Mouse (Mus musculus) limb, embryonic 14.5 days (tissue): ENCODE data around the gene Gfi1b. TPM values are rescaled to one million over a fixed set of nuclear protein-coding genes. Genes with fewer than 3 reads are reported as not detected.
A peak's percentile ranks its signal among the peaks of the same experiment; 100 is the strongest.

Source experiments
- ATAC-seq: fragments of 200-750 bp; cut with Nextera tagmentation; 2 replicates; pipeline ENCODE4 v1.8.0; 2017; ENCODE audit warnings: low read depth, moderate number of reproducible peaks, moderate TSS enrichment; ENCODE audit not compliant: low FRiP score
- DNase-seq: peaks from one replicate; pipeline ENCODE4 v3.0.0-alpha.2; 2015; ENCODE audit warnings: low spot score
- H3K27ac ChIP-seq: fragments of 300-500 bp; sonication (generic); replicated peaks from 2 replicates; pipeline ENCODE4 v1.5.1; 2014; ENCODE audit warnings: low read depth, mild to moderate bottlenecking, low read length, moderate library complexity, mixed read lengths
- H3K27me3 ChIP-seq: fragments of 300-500 bp; sonication (generic); 2 replicates; pipeline ENCODE4 v1.6.1; 2014; ENCODE audit warnings: low read length, mixed read lengths; ENCODE audit not compliant: control insufficient read depth, insufficient read depth
- H3K36me3 ChIP-seq: fragments of 300-500 bp; sonication (generic); 2 replicates; pipeline ENCODE4 v1.6.1; 2014; ENCODE audit warnings: mild to moderate bottlenecking, low read length, moderate library complexity, mixed read lengths; ENCODE audit not compliant: control insufficient read depth, insufficient read depth
- H3K4me1 ChIP-seq: fragments of 300-500 bp; sonication (generic); 2 replicates; pipeline ENCODE4 v1.6.1; 2014; ENCODE audit warnings: antibody characterized with exemption, low read length, mixed read lengths; ENCODE audit not compliant: control insufficient read depth, insufficient read depth
- H3K4me2 ChIP-seq: fragments of 300-500 bp; sonication (generic); replicated peaks from 2 replicates; pipeline ENCODE4 v1.6.1; 2014; ENCODE audit warnings: low read depth, mild to moderate bottlenecking, low read length, moderate library complexity; ENCODE audit not compliant: severe bottlenecking
- H3K4me3 ChIP-seq: fragments of 300-500 bp; sonication (generic); replicated peaks from 2 replicates; pipeline ENCODE4 v1.5.1; 2014; ENCODE audit warnings: low read length
- H3K9ac ChIP-seq: fragments of 300-500 bp; sonication (generic); 2 replicates; pipeline ENCODE4 v1.6.1; 2014; ENCODE audit warnings: mild to moderate bottlenecking, low read depth, low read length, moderate library complexity; ENCODE audit not compliant: severe bottlenecking
- H3K9me3 ChIP-seq: fragments of 300-500 bp; sonication (generic); 2 replicates; pipeline ENCODE4 v1.6.1; 2016; ENCODE audit warnings: low read length; ENCODE audit not compliant: control insufficient read depth
- POLR2A ChIP-seq: fragments of 200-500 bp; IDR thresholded peaks from 2 replicates; pipeline ENCODE4 v1.8.0; 2012; ENCODE audit warnings: inconsistent platforms, mild to moderate bottlenecking, moderate library complexity, borderline replicate concordance; ENCODE audit not compliant: insufficient read depth, insufficient read length; ENCODE audit errors: extremely low read depth
- WGBS: fragments of 180-500 bp; shearing (Covaris S2); extraction: QIAGEN DNeasy Blood & Tissue Kit; methylation state at CpG from one replicate; pipeline ENCODE4 v1.1.7; 2014; 5-methylcytosine and 5-hydroxymethylcytosine counted together
- polyA plus RNA-seq, 2 experiments: library from polyadenylated mRNA; depleted of rRNA in 1 of 2; stranded (reverse) in 1 of 2; unstranded in 1 of 2; fragments of >200 nt; fragmentation: Nextera tagmentation in 1 of 2; extraction: Ambion mirVana in 1 of 2; gene quantifications; 2 replicates each; pipeline versions ENCODE4 v1.2.1 to v1.2.3; 2012 to 2014

Gene Gfi1b
- polyA plus RNA-seq, 2 experiments: 0.29 to 0.33 TPM

DNA sequence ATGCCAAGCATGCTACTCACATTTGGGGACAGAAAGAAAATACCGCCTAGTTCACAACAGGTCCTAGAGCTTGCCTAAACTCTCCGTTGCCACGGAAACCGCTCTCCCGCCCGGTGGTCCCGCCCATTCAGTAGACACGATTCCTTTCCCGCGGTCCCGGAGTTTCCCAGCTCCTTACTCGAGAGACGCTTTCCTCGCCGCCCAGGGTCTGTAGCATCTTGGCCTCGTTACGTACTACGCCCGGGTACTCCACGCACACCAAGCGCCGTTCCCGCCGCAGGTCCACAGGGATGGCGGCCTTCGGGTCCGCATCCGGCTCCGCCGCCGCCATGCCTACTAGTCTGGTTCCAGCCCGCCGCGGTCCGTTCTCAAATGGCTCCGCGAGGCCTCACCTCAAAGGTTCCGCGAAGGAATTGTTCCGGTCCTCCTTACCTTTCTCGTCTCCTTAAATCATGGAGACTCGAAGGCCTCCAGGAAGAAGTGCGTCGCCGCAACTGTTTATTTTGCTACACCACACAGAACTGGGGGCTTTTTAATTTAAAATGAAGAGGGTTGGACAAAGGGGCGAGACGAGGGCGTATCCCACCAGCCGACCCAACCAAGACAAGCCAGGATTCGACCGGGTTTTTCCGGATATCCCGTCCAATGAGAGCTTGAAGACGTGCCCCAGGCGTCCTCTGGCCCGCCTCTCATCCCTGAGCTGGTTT lies 39.0 kb downstream of the Gfi1b start:
- Histone ChIP-seq H3K27ac (peak overlapping the region; percentile 90), H3K4me3 (peak overlapping the region; percentile 69), H3K36me3 (peaks cover 27% of the 10 kb centered on the region), H3K4me1 (peaks cover 7% of the 10 kb centered on the region; the same call in 1 of the 2 replicates), H3K27me3 (no peaks in the 10 kb centered on the region), H3K9me3 (no peaks in the 10 kb centered on the region), H3K4me2 (peak overlapping the region; percentile 57), H3K9ac (peak overlapping the region; percentile 76)
- 0% methylated on average over 55 of the region's 56 CpGs for WGBS
- TF ChIP-seq POLR2A: no peak
- peak; percentile 94 for ATAC-seq
- peak; percentile 95 for DNase-seq

DNA sequence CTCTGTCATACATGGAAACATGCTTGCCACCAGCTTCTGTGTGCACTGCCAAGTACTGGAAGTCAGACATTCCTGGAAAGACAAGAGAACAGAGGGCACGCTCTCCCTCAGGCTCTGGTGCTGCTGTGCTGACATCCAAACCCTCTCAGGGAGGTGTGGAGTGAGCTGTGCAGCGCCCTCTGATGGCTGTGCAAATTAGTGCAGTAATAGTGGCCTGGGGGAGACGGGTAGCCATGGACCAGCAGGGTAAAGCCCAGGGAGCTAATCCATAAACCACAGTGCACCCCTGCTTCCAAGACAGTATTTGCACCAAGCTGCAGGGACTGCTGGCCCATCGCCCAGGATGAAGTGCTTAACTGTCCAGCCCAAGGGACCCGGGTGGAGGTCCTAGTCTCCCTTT lies 43.8 kb downstream of the Gfi1b start:
- Histone ChIP-seq H3K9ac (no peak overlapping the region), H3K36me3 (peaks cover 66% of the 10 kb centered on the region), H3K4me2 (no peak overlapping the region), H3K4me1 (peaks cover 7% of the 10 kb centered on the region; the same call in 1 of the 2 replicates), H3K27ac (no peak overlapping the region), H3K27me3 (no peaks in the 10 kb centered on the region), H3K4me3 (no peak overlapping the region), H3K9me3 (no peaks in the 10 kb centered on the region)
- DNase-seq (no peak), ATAC-seq (no peak)
- TF ChIP-seq POLR2A: no peak
- WGBS: 72% methylated on average over 5 of the region's 5 CpGs

DNA sequence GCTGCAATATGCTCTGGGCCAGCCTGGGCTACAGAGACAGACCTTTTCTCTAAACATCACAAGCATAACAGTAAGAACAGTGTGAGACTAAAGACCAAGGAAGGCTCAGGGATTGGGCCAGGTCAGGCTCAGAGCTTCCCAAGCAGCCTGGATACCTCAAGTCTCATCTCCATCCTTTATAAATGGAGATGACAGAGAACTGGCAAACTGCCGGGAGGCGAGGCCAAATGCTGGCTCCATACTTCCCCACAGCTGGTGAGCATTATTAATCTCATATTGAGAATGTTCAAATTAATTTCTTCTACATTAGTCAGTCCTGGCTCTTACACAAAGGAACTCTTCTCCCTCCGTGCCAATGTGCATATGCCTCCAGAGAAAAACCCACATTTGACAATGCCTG lies 45.0 kb downstream of the Gfi1b start:
- peaks cover 3% of the 10 kb centered on the region; the same call in 1 of the 2 replicates for H3K4me1 ChIP-seq
- WGBS: 92% methylated on average over 3 of the region's 3 CpGs
- DNase-seq (peak; percentile 23), ATAC-seq (no peak)
- H3K36me3 ChIP-seq: peaks cover 78% of the 10 kb centered on the region
- no peak for TF ChIP-seq POLR2A
- no peaks in the 10 kb centered on the region for H3K9me3 ChIP-seq
- H3K4me3 ChIP-seq: no peak overlapping the region
- no peak overlapping the region for H3K9ac ChIP-seq
- no peak overlapping the region for H3K27ac ChIP-seq
- no peaks in the 10 kb centered on the region for H3K27me3 ChIP-seq
- H3K4me2 ChIP-seq: no peak overlapping the region

DNA sequence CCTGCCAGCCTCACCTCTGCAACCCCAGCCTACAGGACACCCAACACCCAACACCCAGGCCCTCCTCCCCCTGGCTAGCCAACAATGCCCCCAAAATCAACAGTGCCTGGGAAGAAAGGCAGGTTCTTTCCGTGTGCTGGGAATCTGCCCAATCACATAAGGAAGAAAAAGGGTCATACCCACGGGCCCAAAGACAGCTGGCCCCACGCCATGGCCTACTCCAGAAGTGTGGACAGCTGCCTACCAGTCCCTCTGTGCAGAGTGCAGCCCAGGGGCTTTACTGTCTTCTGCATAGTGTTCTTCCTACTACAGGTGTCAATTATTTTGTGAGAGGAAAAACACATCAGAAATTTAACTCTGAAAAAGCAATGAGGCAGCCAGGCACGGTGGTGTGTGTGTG lies 46.4 kb downstream of the Gfi1b start:
- H3K36me3 ChIP-seq: peaks cover 83% of the 10 kb centered on the region
- WGBS: 88% methylated on average over 4 of the region's 4 CpGs
- no peak for DNase-seq

DNA sequence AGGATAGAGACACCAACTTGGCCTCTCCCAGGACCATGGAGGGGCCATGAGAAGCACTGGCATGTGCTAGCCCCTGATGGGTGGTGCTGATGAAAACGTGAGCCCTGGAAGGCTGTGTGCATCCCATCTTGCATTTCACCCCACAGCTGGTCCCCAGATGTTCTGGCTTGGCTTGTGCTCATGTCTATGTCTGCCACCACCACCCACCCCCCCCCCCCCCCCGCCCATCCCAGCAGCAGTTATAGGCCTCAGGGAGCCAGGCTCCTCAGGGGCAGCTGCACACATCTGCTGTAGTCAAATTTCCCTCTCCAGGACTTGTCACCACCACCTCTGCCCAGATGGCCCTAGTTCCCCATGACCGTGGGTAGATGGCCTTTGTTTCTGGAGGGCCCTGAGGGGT lies 51.9 kb downstream of the Gfi1b start:
- peak; percentile 59 for DNase-seq
- TF ChIP-seq POLR2A: no peak
- Histone ChIP-seq H3K9me3 (no peaks in the 10 kb centered on the region), H3K4me3 (no peak overlapping the region), H3K4me1 (no peaks in the 10 kb centered on the region), H3K4me2 (no peak overlapping the region), H3K36me3 (peaks cover 88% of the 10 kb centered on the region), H3K27me3 (no peaks in the 10 kb centered on the region), H3K9ac (no peak overlapping the region), H3K27ac (peak overlapping the region; percentile 39; the same call in 1 of the 2 replicates)
- peak; percentile 66; the same call in 1 of the 2 replicates for ATAC-seq
- WGBS: 24% methylated on average over 2 of the region's 3 CpGs

More for the DNA sequence above, 46.4 kb downstream of the Gfi1b start:
- Histone ChIP-seq H3K9ac (no peak overlapping the region), H3K27ac (no peak overlapping the region), H3K4me1 (no peaks in the 10 kb centered on the region), H3K27me3 (no peaks in the 10 kb centered on the region), H3K4me3 (no peak overlapping the region), H3K4me2 (no peak overlapping the region), H3K9me3 (no peaks in the 10 kb centered on the region)
- ATAC-seq: no peak
- TF ChIP-seq POLR2A: no peak

DNA sequence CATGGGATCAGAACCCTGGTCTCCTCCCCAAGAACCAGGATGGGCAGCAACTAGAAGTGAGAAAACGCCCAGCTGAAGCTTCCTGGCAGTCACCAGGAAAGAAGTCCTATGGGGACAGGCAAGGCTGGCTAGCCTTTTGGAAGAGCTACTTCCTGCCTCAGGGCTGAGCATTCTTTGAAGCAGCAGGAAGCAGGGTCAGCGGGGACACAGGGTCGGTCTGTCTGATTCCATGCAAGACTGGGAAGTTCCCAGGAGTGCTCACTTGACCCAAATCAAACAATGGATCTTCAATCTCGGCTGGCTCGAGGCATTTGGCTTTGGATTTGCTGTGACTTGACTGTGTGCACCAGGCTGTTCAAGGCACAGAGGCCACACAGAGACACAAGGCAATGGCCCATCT lies 55.2 kb downstream of the Gfi1b start:
- Histone ChIP-seq H3K9ac (no peak overlapping the region), H3K36me3 (peaks cover 61% of the 10 kb centered on the region), H3K27me3 (no peaks in the 10 kb centered on the region), H3K4me3 (no peak overlapping the region), H3K4me1 (no peaks in the 10 kb centered on the region), H3K27ac (no peak overlapping the region), H3K9me3 (no peaks in the 10 kb centered on the region), H3K4me2 (no peak overlapping the region)
- no peak for TF ChIP-seq POLR2A
- ATAC-seq (no peak), DNase-seq (no peak)
- 74% methylated on average over 5 of the region's 5 CpGs for WGBS
